Mouse (Mus musculus): ENCODE results near the gene Hyls1. TPM values are rescaled to one million over a fixed set of nuclear protein-coding genes. Genes with fewer than 3 reads are reported as not detected.

Hyls1 gene
- polyA plus RNA-seq, 3 experiments from 2014 or later = 4.9 to 16.2 (median 5.7) TPM

- no peak for ATAC-seq
Measured at GRCm38 (mm10) chr9:35543099-35543860, 26.9 kb downstream of the Hyls1 start.

- no peak for ATAC-seq
Measured at GRCm38 (mm10) chr9:35541941-35542340, 28.3 kb downstream of the Hyls1 start.

GRCm38 (mm10) chr9:35541488-35541887, 28.7 kb downstream of the Hyls1 start:
- ATAC-seq = peak; percentile 77

- ATAC-seq = no peak
Measured at GRCm38 (mm10) chr9:35541024-35541423, 29.2 kb downstream of the Hyls1 start.

GRCm38 (mm10) chr9:35539001-35539750, 31.0 kb downstream of the Hyls1 start:
- ATAC-seq = no peak

- ATAC-seq = no peak
Measured at GRCm38 (mm10) chr9:35535876-35536275, 34.3 kb downstream of the Hyls1 start.

- peak; percentile 96 for ATAC-seq
Measured at GRCm38 (mm10) chr9:35535110-35535509, 35.1 kb downstream of the Hyls1 start.

GRCm38 (mm10) chr9:35533266-35533665, 36.9 kb downstream of the Hyls1 start:
- ATAC-seq = no peak

GRCm38 (mm10) chr9:35529796-35530195, 40.4 kb downstream of the Hyls1 start:
- ATAC-seq = no peak

- no peak for ATAC-seq
Measured at GRCm38 (mm10) chr9:35529141-35529540, 41.1 kb downstream of the Hyls1 start.

- peak; percentile 86 for ATAC-seq
Measured at GRCm38 (mm10) chr9:35523941-35524411, 46.2 kb downstream of the Hyls1 start.

- ATAC-seq = no peak
Measured at GRCm38 (mm10) chr9:35523541-35523940, 46.7 kb downstream of the Hyls1 start.

GRCm38 (mm10) chr9:35522821-35523515, 47.2 kb downstream of the Hyls1 start:
- ATAC-seq = no peak

- no peak for ATAC-seq
Measured at GRCm38 (mm10) chr9:35522241-35522640, 48.0 kb downstream of the Hyls1 start.

GRCm38 (mm10) chr9:35520631-35521348, 49.4 kb downstream of the Hyls1 start:
- ATAC-seq = no peak

GRCm38 (mm10) chr9:35518169-35518568, 52.0 kb downstream of the Hyls1 start, which contains the start of gene Gm1113:
TSS of gene Gm1113 (minus strand) at chr9:35518269.
- no peak for ATAC-seq

- no peak for ATAC-seq
Measured at GRCm38 (mm10) chr9:35516711-35517110, 53.5 kb downstream of the Hyls1 start.

- no peak for ATAC-seq
Measured at GRCm38 (mm10) chr9:35516182-35516581, 54.0 kb downstream of the Hyls1 start.

- no peak for ATAC-seq
Measured at GRCm38 (mm10) chr9:35513900-35514299, 56.3 kb downstream of the Hyls1 start.
